Comparison of ENCODE assay signal across 25 mouse cellular contexts in the genomic region with DNA sequence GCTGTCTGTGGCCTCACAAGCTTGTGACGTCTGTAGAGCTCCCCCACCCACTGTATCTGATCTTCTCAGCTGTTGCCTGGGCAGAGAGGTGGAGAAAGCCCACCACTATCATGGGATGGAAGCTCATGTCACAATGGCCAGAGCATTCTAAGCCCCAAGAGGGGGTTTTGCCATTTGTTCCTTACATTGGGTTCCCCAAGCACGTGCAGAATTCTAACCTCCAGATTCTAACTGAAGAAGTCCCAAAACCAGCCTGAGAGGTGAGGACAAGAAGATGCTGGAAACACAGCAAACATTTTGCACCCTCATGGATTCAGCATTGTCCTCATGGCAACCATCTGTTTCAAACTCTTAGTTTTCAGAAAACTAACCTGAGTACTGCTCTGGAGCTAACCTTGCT. TPM values are rescaled to one million over a fixed set of nuclear protein-coding genes. Genes with fewer than 3 reads are reported as not detected.
"Had no signal": no experiment of that assay in that cellular context is flagged by ENCODE, and none has a peak within 500 bp of the region (broad histone marks: within the 10 kb centered on the region; RNA-seq: fewer than 3 reads in every experiment).

A gene (minus strand): TSS at position 101 of the 400 bp plus-strand sequence.

- H3K36me3 ChIP-seq: neural tube, embryonic 12.5 days; neural tube, embryonic 13.5 days; neural tube, embryonic 15.5 days; stomach, embryonic 15.5 days had no signal

- H3K9me3 ChIP-seq: neural tube, embryonic 12.5 days; neural tube, embryonic 13.5 days; neural tube, embryonic 15.5 days; stomach, embryonic 15.5 days had no signal

- H3K4me3 ChIP-seq: neural tube, embryonic 12.5 days; neural tube, embryonic 13.5 days; neural tube, embryonic 15.5 days; stomach, embryonic 15.5 days had no signal

- H3K4me2 ChIP-seq: neural tube, embryonic 12.5 days; neural tube, embryonic 13.5 days; neural tube, embryonic 15.5 days; stomach, embryonic 15.5 days had no signal

- H3K27ac ChIP-seq: neural tube, embryonic 12.5 days; neural tube, embryonic 13.5 days; neural tube, embryonic 15.5 days; stomach, embryonic 15.5 days; stomach, postnatal 0 days had no signal

- H3K9ac ChIP-seq: neural tube, embryonic 12.5 days; neural tube, embryonic 13.5 days; neural tube, embryonic 15.5 days; stomach, embryonic 15.5 days had no signal

- H3K27me3 ChIP-seq: neural tube, embryonic 12.5 days; neural tube, embryonic 13.5 days; neural tube, embryonic 15.5 days; stomach, embryonic 15.5 days had no signal

- H3K4me1 ChIP-seq: neural tube, embryonic 12.5 days; stomach, embryonic 15.5 days had no signal

- DNase-seq: retina, postnatal 1 day; right cerebral cortex, adult 18-20 months; right cerebral cortex, postnatal 14 days; right cerebral cortex, postnatal 25 days; right cerebral cortex, postnatal 4 days; spleen, adult 18-20 months; thymus, adult 18-20 months; thymus, adult 2 months; thymus, postnatal 14 days; thymus, postnatal 25 days; thymus, postnatal 36 days; thymus, postnatal 4 days had no signal

RNA-seq across cellular contexts. Expression of the gene that starts here (rescaled TPM):
- polyA plus RNA-seq: neural tube, embryonic 11.5 days; neural tube, embryonic 12.5 days; neural tube, embryonic 13.5 days; neural tube, embryonic 14.5 days; neural tube, embryonic 15.5 days; small intestine, adult 2 months; spleen, adult 2 months; stomach, embryonic 14.5 days; stomach, embryonic 15.5 days; stomach, embryonic 16.5 days; stomach, postnatal 0 days; thymus, adult 2 months; thymus, postnatal 0 days; urinary bladder, adult 2 months had no signal
